Mouse (Mus musculus) WW6 (cell line): ENCODE data around the gene Pcdh9.

ENCODE experiments used
- DNase-seq: peaks from one replicate; pipeline ENCODE4 v3.0.0-alpha.2; 2013; ENCODE audit warnings: low read depth, low spot score

Gene Pcdh9

GRCm38 (mm10) chr14:93890519-93891370, at the start of gene Pcdh9:
Gene Pcdh9, minus strand, starts transcription at chr14:93890679.
- DNase-seq, result peak; percentile 61

GRCm38 (mm10) chr14:93906928-93907327, 16.4 kb upstream of the Pcdh9 start:
- DNase-seq, result no peak

GRCm38 (mm10) chr14:93898533-93898932, 8.1 kb upstream of the Pcdh9 start:
- no peak for DNase-seq

GRCm38 (mm10) chr14:93895131-93895530, 4.7 kb upstream of the Pcdh9 start:
- no peak for DNase-seq

- no peak for DNase-seq
These were observed 880 bp upstream of the Pcdh9 start for GRCm38 (mm10) chr14:93891371-93891746.

GRCm38 (mm10) chr14:93889839-93890518, 500 bp downstream of the Pcdh9 start:
- DNase-seq, result no peak

- no peak for DNase-seq
These were observed 1.2 kb downstream of the Pcdh9 start for GRCm38 (mm10) chr14:93889231-93889630.

- no peak for DNase-seq
These were observed 2.1 kb downstream of the Pcdh9 start for GRCm38 (mm10) chr14:93888346-93888745.

GRCm38 (mm10) chr14:93887066-93887465, 3.4 kb downstream of the Pcdh9 start:
- no peak for DNase-seq

- DNase-seq, result no peak
These were observed 4.9 kb downstream of the Pcdh9 start for GRCm38 (mm10) chr14:93885551-93886084.

- DNase-seq, result no peak
These were observed 6.0 kb downstream of the Pcdh9 start for GRCm38 (mm10) chr14:93884467-93884866.

GRCm38 (mm10) chr14:93880071-93880470, 10.4 kb downstream of the Pcdh9 start:
- DNase-seq, result no peak

- no peak for DNase-seq
These were observed 14.5 kb downstream of the Pcdh9 start for GRCm38 (mm10) chr14:93875968-93876367.

GRCm38 (mm10) chr14:93868211-93868610, 22.3 kb downstream of the Pcdh9 start:
- DNase-seq, result no peak

- no peak for DNase-seq
These were observed 32.4 kb downstream of the Pcdh9 start for GRCm38 (mm10) chr14:93858069-93858468.

- no peak for DNase-seq
These were observed 44.3 kb downstream of the Pcdh9 start for GRCm38 (mm10) chr14:93846091-93846677.

- no peak for DNase-seq
These were observed 47.7 kb downstream of the Pcdh9 start for GRCm38 (mm10) chr14:93842686-93843288.

GRCm38 (mm10) chr14:93832511-93832910, 58.0 kb downstream of the Pcdh9 start:
- DNase-seq, result no peak

- no peak for DNase-seq
These were observed 63.3 kb downstream of the Pcdh9 start for GRCm38 (mm10) chr14:93827159-93827558.

GRCm38 (mm10) chr14:93826042-93826462, 64.4 kb downstream of the Pcdh9 start:
- DNase-seq, result no peak

GRCm38 (mm10) chr14:93818845-93819244, 71.6 kb downstream of the Pcdh9 start:
- DNase-seq, result no peak

GRCm38 (mm10) chr14:93817591-93817990, 72.9 kb downstream of the Pcdh9 start:
- no peak for DNase-seq
